Mouse (Mus musculus): Measurements from ENCODE around the gene Fam186a. TPM values are rescaled to one million over a fixed set of nuclear protein-coding genes. Genes with fewer than 3 reads are reported as not detected.
"Not testable (repeated sequence)": the region's sequence is repeated elsewhere in the genome, so short reads cannot be mapped to it uniquely, and the experiment has no call there.

The Fam186a gene
- total RNA-seq, 2 experiments from 2014 or later = 0.14 to 0.16 TPM

DNA sequence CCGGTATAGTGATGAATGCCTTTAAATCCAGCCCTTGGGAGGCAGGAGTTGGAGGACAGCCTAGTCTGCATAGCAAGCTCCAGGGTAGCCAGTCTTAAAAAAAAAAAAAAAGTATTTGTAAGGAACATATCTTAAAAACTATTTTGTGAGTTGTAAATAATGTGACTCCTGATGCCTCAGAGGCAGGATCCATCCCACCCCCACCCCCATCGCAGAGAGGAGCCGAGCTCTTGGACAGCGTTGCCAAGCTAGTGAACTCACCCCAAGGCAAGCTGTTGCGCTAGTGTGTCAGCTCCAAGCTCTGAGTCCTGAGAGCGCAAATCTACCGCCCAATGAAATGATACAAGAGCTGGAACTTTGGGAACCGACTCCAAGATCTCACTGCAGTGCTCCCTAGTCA is 35.6 kb downstream of the Fam186a start:
- DNase-seq = no peak

- no peak for DNase-seq
Measured at GRCm38 (mm10) chr15:99919601-99920158, 47.2 kb downstream of the Fam186a start.

DNA sequence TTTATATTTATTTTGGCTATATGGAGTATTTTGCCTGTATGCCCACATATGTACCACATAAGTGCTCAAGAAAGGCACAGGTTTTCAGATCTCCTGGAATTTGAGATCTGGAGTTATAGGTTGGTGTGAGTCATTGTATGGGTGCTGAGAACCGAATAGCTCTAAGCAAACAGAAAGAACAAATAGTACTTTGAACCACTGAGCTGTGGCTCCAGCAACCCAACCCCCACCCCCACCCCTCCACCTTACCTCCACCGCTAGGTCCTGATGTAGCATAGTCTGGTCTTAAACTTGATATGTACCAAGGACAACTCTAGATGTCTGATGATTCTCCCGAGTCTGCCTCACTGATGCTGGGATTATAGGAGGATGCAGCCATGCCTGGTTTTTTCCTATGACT is 49.6 kb downstream of the Fam186a start:
- no peak for DNase-seq

GRCm38 (mm10) chr15:99914613-99915012 is 52.2 kb downstream of the Fam186a start:
- no peak for DNase-seq

DNA sequence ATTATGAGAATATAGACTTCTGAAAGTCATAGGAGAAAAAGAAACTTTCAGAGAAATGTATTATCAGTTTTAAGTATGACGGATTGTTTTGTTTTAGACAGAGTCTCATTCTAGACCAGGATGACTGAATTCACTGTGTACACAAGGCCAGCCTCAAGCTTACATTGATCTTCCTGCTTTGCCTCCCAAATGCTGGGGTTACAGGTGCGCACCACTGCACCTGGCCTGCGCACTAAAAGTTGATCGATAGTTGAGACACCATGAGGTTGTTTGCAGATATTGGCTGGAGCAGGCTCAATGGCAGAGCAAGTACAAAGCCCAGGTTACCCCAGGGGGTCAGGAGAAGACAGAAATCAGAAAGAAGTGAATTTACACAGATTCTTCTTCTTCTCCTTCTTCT is 55.1 kb downstream of the Fam186a start:
- no peak for DNase-seq

- DNase-seq = peak; percentile 36
Measured at GRCm38 (mm10) chr15:99909339-99909996, 57.4 kb downstream of the Fam186a start.

DNA sequence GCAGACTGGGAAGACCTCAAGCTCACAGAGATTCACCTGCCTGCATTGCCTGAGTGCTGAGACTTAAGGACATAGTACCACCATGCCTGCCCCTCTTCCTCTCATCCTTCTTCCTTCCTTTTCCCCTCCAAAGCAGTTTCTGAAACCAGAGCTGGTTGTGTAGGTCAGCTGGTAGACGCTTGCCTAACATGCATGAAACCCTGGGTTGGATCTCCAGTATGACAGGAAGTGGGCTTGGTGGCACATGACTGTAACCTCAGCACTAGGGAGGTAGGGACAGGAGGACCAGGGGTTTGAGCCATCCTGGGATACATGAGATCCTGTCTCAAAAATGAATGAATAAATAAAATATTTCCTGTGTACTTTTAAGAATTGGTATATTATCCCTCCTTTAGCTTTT is 59.3 kb downstream of the Fam186a start:
- DNase-seq = no peak

GRCm38 (mm10) chr15:99907041-99907440 is 59.8 kb downstream of the Fam186a start:
- no peak for DNase-seq

DNA sequence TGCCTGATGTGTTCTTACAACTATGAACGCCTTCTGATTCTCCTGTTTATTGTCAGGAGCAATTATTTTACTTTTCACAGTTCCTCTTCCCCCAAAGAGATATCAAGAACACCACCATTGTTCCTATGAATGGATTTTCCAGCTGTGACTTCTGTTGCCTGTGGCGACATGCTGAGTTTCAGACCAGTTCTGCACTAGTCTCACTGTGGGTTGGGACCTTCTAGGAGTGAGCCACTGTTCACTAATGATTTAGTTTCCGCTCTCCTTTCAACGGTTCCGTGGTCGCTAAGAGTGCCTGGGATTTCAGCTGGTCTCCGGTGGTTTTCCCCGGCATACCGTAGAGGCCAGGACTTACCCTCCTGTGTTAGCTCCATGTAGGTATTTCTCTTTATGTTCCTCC is 62.0 kb downstream of the Fam186a start:
- DNase-seq = no peak

- DNase-seq = peak; percentile 85
Measured at GRCm38 (mm10) chr15:99904333-99904732, 62.5 kb downstream of the Fam186a start.

GRCm38 (mm10) chr15:99903227-99903626 is 63.6 kb downstream of the Fam186a start:
- DNase-seq = no peak

GRCm38 (mm10) chr15:99902786-99903185 is 64.1 kb downstream of the Fam186a start:
- no peak for DNase-seq

DNA sequence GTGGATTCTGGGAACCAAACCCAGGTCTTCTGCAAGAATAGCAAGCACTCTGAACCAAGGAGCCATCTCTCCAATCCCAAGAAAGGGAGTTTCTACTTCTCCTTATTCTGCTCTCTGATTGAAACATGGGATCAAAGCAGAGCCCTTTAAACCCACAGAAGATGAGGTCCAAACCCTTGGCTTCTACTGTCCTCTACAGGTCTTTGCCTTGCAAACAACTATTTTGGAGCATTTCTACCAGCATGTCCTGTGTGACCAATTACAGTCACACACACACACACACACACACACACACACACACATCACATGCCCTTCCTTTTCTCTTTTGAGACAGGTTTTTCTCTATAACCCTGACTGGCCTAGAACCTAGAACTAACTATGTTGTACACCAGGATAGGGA is 70.2 kb downstream of the Fam186a start:
- DNase-seq = no peak

DNA sequence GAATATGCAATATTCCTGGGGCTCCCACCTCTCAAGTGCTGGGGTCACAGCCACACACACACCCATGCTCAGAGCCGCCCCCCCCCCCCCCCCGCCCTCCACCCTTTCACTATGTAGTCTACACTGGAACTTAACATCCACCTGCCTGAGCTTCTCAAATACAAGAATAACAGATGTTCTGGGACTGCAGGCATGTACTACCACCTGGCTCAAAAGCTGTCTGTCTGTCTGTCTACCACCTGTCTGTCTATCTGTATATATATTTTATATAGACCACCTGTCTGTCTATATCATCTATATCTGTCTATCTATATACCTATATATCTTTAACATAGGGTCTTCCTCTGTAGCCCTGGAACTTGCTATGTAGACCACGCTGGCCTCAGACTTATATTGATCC is 75.5 kb downstream of the Fam186a start:
- DNase-seq = no peak

- DNase-seq = no peak
Measured at GRCm38 (mm10) chr15:99890412-99891236, 76.2 kb downstream of the Fam186a start.

DNA sequence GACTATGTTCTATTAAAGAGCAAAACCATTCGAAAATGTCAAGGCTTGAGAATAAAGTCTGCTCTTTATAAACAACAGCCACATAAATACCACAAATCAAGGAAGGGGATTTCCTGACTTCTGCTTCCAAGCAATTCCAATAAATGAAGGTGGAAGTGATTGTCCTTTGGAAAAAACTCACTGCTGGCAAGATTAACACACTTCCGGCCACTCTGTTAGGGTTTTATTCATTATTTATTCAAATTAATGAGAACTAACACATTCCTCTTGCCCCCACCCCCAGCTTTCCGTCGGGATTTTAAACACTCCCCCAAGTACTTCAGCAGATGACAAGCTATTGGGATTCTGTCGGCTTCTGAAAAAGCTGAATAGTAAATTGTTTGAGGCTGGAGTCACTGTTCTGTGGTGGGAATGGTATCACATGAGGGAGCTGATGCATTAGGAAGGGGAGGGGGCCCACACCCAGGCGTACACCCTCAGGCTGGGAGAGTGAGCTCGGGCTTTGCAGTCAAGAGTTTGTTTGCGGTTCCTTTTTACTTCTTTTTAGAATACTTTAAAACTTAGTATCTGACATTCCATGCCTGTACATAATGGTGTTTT is 77.5 kb downstream of the Fam186a start:
- peak; percentile 17 for DNase-seq

DNA sequence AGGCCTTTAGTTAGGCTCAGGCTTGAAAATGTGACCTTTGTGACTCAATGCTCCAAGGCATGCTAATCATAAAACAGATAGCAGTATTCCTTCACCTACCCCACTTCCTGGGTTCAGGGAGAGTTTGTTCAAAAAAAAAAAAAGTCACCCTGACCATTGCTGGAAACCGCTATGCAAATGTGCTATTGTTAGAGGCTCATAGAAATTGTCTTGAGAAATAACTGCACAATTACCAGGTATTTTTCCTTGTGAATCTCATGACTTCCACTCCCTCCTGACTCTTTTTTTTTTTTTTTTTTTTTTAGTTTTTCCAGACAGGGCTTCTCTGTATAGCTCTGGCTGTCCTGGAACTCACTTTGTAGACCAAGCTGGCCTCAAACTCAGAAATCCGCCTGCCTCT is 79.7 kb downstream of the Fam186a start:
- DNase-seq = not testable (repeated sequence)

DNA sequence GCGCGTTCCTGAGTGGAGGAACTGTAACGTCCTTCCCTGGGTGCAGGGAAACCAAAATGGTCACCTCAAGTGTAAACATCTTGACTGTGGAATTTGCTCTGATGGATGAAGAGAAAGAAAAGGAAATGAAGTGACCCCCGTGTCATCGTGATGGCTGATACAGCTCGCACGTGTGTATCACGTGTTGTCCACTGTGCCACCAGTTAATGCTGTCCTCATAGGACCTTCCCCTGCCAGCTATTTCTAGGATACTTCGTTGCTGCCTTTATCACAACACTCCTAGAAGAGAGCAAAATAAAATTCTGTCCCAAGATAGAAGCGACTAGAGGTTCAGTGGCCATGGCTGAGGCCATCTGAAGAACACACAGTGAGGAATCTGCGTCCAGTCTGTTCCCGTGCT is 82.8 kb downstream of the Fam186a start:
- DNase-seq = no peak

- DNase-seq = no peak
Measured at GRCm38 (mm10) chr15:99878541-99878940, 88.3 kb downstream of the Fam186a start.

DNA sequence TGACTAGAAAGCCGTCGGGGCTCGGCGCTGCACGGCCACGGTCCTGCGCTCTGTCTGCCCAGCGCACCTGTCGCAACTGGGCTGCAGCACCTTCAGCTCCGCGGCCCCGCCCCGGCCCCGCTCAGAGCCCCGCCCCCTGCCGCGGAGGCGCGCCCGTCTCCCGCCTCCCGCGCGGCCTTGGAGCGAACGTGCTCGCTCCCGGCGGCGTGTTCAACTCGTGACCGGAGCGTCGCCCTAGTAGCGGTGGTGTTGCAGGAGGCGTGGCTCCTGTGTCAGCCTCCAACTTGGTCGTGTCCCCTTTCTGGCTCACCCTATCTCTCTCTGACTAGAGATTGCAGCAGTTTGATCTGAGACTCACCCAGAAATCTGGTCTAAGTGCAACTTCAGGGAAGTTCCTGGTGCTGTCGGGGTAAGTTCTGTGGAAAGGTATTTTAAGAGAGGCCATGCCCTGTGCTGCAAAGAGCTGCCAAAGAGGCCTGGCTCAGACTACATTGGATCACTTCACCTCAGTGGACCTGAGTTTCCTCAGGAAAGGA is 91.5 kb downstream of the Fam186a start, which contains the start of gene Lima1:
Gene Lima1 (minus strand): TSS at position 123 of the 536 bp plus-strand sequence.
- DNase-seq = peak; percentile 88

- no peak for DNase-seq
Measured at GRCm38 (mm10) chr15:99874612-99875333, 92.1 kb downstream of the Fam186a start.

GRCm38 (mm10) chr15:99872543-99872942 is 94.3 kb downstream of the Fam186a start:
- DNase-seq = no peak

Data from heart, postnatal 4 days (tissue).